Mouse (Mus musculus): ENCODE results near the gene Slc44a4.
"Not testable (repeated sequence)": the region's sequence is repeated elsewhere in the genome, so short reads cannot be mapped to it uniquely, and the experiment has no call there.

The Slc44a4 gene

GRCm38 (mm10) chr17:34941344-34942041, 27.2 kb downstream of the Slc44a4 start:
- DNase-seq (ENCODE audit: low read depth in 1 of 2, low spot score in 2 of 2): no peak

GRCm38 (mm10) chr17:34943128-34943815, 29.0 kb downstream of the Slc44a4 start:
- DNase-seq (ENCODE audit: low read depth in 1 of 2, low spot score in 2 of 2): no peak

- DNase-seq (ENCODE audit: low read depth in 1 of 2, low spot score in 2 of 2): no peak
Observed at GRCm38 (mm10) chr17:34944362-34944761, 30.1 kb downstream of the Slc44a4 start.

- no peak for DNase-seq (ENCODE audit: low read depth in 1 of 2, low spot score in 2 of 2)
Observed at GRCm38 (mm10) chr17:34946486-34947140, 32.3 kb downstream of the Slc44a4 start.

- no peak for DNase-seq (ENCODE audit: low read depth in 1 of 2, low spot score in 2 of 2)
Observed at GRCm38 (mm10) chr17:34947606-34948005, 33.3 kb downstream of the Slc44a4 start.

GRCm38 (mm10) chr17:34948721-34949552, 34.7 kb downstream of the Slc44a4 start:
- DNase-seq (ENCODE audit: low read depth in 1 of 2, low spot score in 2 of 2): not testable (repeated sequence)

- no peak for DNase-seq (ENCODE audit: low read depth in 1 of 2, low spot score in 2 of 2)
Observed at GRCm38 (mm10) chr17:34949553-34949969, 35.3 kb downstream of the Slc44a4 start.

GRCm38 (mm10) chr17:34950514-34951455, 36.5 kb downstream of the Slc44a4 start:
- no peak for DNase-seq (ENCODE audit: low read depth in 1 of 2, low spot score in 2 of 2)

- DNase-seq (ENCODE audit: low read depth in 1 of 2, low spot score in 2 of 2): no peak
Observed at GRCm38 (mm10) chr17:34951636-34952377, 37.5 kb downstream of the Slc44a4 start.

GRCm38 (mm10) chr17:34952378-34953040, 38.2 kb downstream of the Slc44a4 start:
- DNase-seq (ENCODE audit: low read depth in 1 of 2, low spot score in 2 of 2): peak in 1 of 2 experiments; percentile 61

GRCm38 (mm10) chr17:34953258-34953657, 39.0 kb downstream of the Slc44a4 start:
- no peak for DNase-seq (ENCODE audit: low read depth in 1 of 2, low spot score in 2 of 2)

GRCm38 (mm10) chr17:34953904-34954303, 39.6 kb downstream of the Slc44a4 start:
- DNase-seq (ENCODE audit: low read depth in 1 of 2, low spot score in 2 of 2): no peak

GRCm38 (mm10) chr17:34954831-34955230, 40.6 kb downstream of the Slc44a4 start:
- DNase-seq (ENCODE audit: low read depth in 1 of 2, low spot score in 2 of 2): no peak

GRCm38 (mm10) chr17:34955884-34956283, 41.6 kb downstream of the Slc44a4 start:
- no peak for DNase-seq (ENCODE audit: low read depth in 1 of 2, low spot score in 2 of 2)

- no peak for DNase-seq (ENCODE audit: low read depth in 1 of 2, low spot score in 2 of 2)
Observed at GRCm38 (mm10) chr17:34956340-34956739, 42.1 kb downstream of the Slc44a4 start.

GRCm38 (mm10) chr17:34957291-34957690, 43.0 kb downstream of the Slc44a4 start:
- DNase-seq (ENCODE audit: low read depth in 1 of 2, low spot score in 2 of 2): not testable (repeated sequence)

- DNase-seq (ENCODE audit: low read depth in 1 of 2, low spot score in 2 of 2): not testable (repeated sequence)
Observed at GRCm38 (mm10) chr17:34957966-34958365, 43.7 kb downstream of the Slc44a4 start.

- DNase-seq (ENCODE audit: low read depth in 1 of 2, low spot score in 2 of 2): not testable (repeated sequence)
Observed at GRCm38 (mm10) chr17:34958734-34959129, 44.5 kb downstream of the Slc44a4 start.
